Mouse (Mus musculus): ENCODE data around the gene Aebp2.

- no peak for TF ChIP-seq CTCF (IDR thresholded peaks at IDR 0.05; ENCODE audit: low read depth)
- no peak for TF ChIP-seq EP300 (IDR thresholded peaks at IDR 0.05; ENCODE audit: low read depth)
Measured at GRCm38 (mm10) chr6:140592713-140593112, 29.8 kb upstream of the Aebp2 start.
